Mouse (Mus musculus) midbrain, embryonic 13.5 days (tissue): ENCODE data around the gene Dnah17. TPM values are rescaled to one million over a fixed set of nuclear protein-coding genes. Genes with fewer than 3 reads are reported as not detected.

ENCODE experiments used
- ATAC-seq: fragments of 200-750 bp; cut with Nextera tagmentation; 2 replicates; pipeline ENCODE4 v1.8.0; 2017; ENCODE audit warnings: mild to moderate bottlenecking, moderate TSS enrichment, moderate library complexity
- H3K27ac ChIP-seq: fragments of 300-500 bp; sonication (generic); 2 replicates; pipeline ENCODE4 v1.5.1; 2015; ENCODE audit warnings: inconsistent platforms, mild to moderate bottlenecking, moderate library complexity
- H3K27me3 ChIP-seq: fragments of 300-500 bp; sonication (generic); 2 replicates; pipeline ENCODE4 v1.6.1; 2015; ENCODE audit warnings: mild to moderate bottlenecking, inconsistent platforms
- H3K36me3 ChIP-seq: fragments of 300-500 bp; sonication (generic); 2 replicates; pipeline ENCODE4 v1.6.1; 2015; ENCODE audit warnings: mild to moderate bottlenecking, inconsistent platforms
- H3K4me1 ChIP-seq: fragments of 300-500 bp; sonication (generic); replicated peaks from 2 replicates; pipeline ENCODE4 v1.6.1; 2015; ENCODE audit warnings: inconsistent platforms
- H3K4me2 ChIP-seq: fragments of 300-500 bp; sonication (generic); replicated peaks from 2 replicates; pipeline ENCODE4 v1.6.1; 2015; ENCODE audit warnings: moderate library complexity, mild to moderate bottlenecking, inconsistent platforms
- H3K4me3 ChIP-seq: fragments of 300-500 bp; sonication (generic); replicated peaks from 2 replicates; pipeline ENCODE4 v1.5.1; 2015; ENCODE audit warnings: mild to moderate bottlenecking, inconsistent platforms
- H3K9ac ChIP-seq: fragments of 300-500 bp; sonication (generic); replicated peaks from 2 replicates; pipeline ENCODE4 v1.6.1; 2015; ENCODE audit warnings: mild to moderate bottlenecking, inconsistent platforms
- H3K9me3 ChIP-seq: fragments of 300-500 bp; sonication (generic); 2 replicates; pipeline ENCODE4 v1.6.1; 2016; ENCODE audit warnings: mild to moderate bottlenecking, inconsistent platforms
- WGBS: fragments of 180-500 bp; shearing (Covaris S2); methylation state at CpG from one replicate; pipeline ENCODE4 v1.1.7; 2015; 5-methylcytosine and 5-hydroxymethylcytosine counted together
- polyA plus RNA-seq: library from polyadenylated mRNA; unstranded; fragments of >200 nt; fragmentation: Nextera tagmentation; extraction: Ambion mirVana; gene quantifications from 2 replicates; pipeline ENCODE4 v1.2.1, GENCODE M21; 2015

Gene Dnah17
- polyA plus RNA-seq, 1 experiment from 2014 or later, result 0.34 TPM

- no peak for ATAC-seq
- H3K27ac ChIP-seq, result no peak overlapping the region
- no peaks in the 10 kb centered on the region for H3K9me3 ChIP-seq
- no peak overlapping the region for H3K4me3 ChIP-seq
- peaks cover 12% of the 10 kb centered on the region for H3K4me1 ChIP-seq
- no peak overlapping the region for H3K9ac ChIP-seq
- no peaks in the 10 kb centered on the region for H3K36me3 ChIP-seq
- 89% methylated on average over 10 of the region's 10 CpGs for WGBS
- H3K4me2 ChIP-seq, result no peak overlapping the region
- H3K27me3 ChIP-seq, result no peaks in the 10 kb centered on the region
Measured at GRCm38 (mm10) chr11:118140771-118141565, 10.5 kb upstream of the Dnah17 start.

DNA sequence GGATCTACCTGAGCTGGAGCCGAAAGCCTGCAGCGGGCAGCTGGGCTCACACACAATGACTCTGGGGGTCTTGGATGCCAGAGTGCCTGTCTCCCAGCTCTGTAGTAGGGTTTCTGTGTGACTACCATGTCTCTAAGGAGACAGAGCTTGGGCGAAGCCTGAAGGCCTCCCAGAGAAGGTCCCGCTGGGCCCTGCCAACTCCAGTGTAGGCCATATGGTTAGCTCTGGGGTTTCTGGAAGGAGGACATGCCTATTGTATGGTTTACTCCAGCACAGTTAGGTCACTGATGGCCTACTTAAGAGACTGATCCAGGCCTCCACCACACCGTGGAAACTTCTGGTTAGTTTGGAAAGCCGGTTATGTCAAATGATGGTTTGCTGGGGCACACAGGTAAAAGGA is 7.9 kb upstream of the Dnah17 start:
- no peak overlapping the region for H3K9ac ChIP-seq
- H3K9me3 ChIP-seq, result no peaks in the 10 kb centered on the region
- peaks cover 20% of the 10 kb centered on the region for H3K4me1 ChIP-seq
- H3K4me3 ChIP-seq, result no peak overlapping the region
- WGBS, result 99% methylated on average over 6 of the region's 6 CpGs
- H3K4me2 ChIP-seq, result no peak overlapping the region
- ATAC-seq, result no peak
- H3K27me3 ChIP-seq, result no peaks in the 10 kb centered on the region
- H3K36me3 ChIP-seq, result no peaks in the 10 kb centered on the region
- H3K27ac ChIP-seq, result no peak overlapping the region

DNA sequence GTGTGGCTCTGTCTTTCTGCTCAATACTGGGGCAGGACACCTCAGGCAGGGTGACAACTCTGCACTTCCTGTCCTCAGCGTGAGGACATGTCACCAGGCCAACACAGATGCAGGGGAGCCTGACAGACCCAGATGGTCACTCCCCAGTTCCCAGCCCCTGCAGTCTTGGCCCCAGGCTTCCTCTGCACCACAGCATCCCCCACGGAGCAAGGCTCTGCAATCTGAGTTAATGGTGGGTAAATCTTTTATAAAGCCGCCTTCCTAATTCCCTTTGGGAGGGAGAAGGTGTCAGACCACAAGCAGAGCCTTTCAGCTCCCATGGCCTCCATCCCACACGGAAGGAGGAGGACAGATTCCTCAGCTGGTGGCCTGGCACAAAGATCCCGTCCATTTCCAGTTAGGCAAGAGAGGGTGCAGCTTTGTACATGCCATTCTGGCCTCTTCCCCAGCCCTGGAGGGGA is 5.8 kb upstream of the Dnah17 start:
- no peaks in the 10 kb centered on the region for H3K27me3 ChIP-seq
- no peaks in the 10 kb centered on the region for H3K9me3 ChIP-seq
- no peaks in the 10 kb centered on the region for H3K36me3 ChIP-seq
- H3K4me2 ChIP-seq, result no peak overlapping the region
- no peak for ATAC-seq
- H3K27ac ChIP-seq, result no peak overlapping the region
- no peak overlapping the region for H3K9ac ChIP-seq
- H3K4me1 ChIP-seq, result peaks cover 11% of the 10 kb centered on the region
- no peak overlapping the region for H3K4me3 ChIP-seq
- 45% methylated on average over 5 of the region's 5 CpGs for WGBS

DNA sequence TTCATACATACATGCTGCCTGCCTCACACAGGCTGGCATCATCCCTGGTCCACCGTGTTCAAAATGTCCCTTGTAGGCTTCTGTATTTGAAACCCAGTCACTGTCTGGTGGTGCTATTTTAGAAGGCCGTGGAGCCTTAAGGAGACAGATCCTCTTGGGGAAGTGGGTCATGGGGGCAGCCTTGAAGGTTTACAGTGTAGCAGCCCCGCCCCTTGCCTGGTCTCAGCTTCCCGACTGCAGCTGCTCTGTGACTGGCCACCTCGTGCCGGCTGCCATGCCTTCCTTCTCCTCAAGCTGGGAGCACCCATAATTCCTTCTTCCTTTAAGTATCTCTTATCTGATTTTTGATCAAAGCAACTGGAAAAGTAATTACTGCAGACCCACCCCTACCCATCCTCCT is 4.8 kb upstream of the Dnah17 start:
- H3K9me3 ChIP-seq, result no peaks in the 10 kb centered on the region
- no peaks in the 10 kb centered on the region for H3K36me3 ChIP-seq
- ATAC-seq, result no peak
- no peak overlapping the region for H3K27ac ChIP-seq
- H3K4me1 ChIP-seq, result peaks cover 11% of the 10 kb centered on the region
- no peak overlapping the region for H3K4me2 ChIP-seq
- no peaks in the 10 kb centered on the region for H3K27me3 ChIP-seq
- no peak overlapping the region for H3K4me3 ChIP-seq
- WGBS, result 80% methylated on average over 6 of the region's 6 CpGs
- H3K9ac ChIP-seq, result no peak overlapping the region

GRCm38 (mm10) chr11:118133752-118134169 is 3.3 kb upstream of the Dnah17 start:
- peaks cover 11% of the 10 kb centered on the region for H3K4me1 ChIP-seq
- no peak overlapping the region for H3K4me2 ChIP-seq
- H3K9me3 ChIP-seq, result no peaks in the 10 kb centered on the region
- peak overlapping the region; percentile 63 for H3K27ac ChIP-seq
- H3K27me3 ChIP-seq, result no peaks in the 10 kb centered on the region
- H3K4me3 ChIP-seq, result no peak overlapping the region
- ATAC-seq, result peak; percentile 76
- WGBS, result 22% methylated on average over 4 of the region's 4 CpGs
- H3K36me3 ChIP-seq, result no peaks in the 10 kb centered on the region
- H3K9ac ChIP-seq, result no peak overlapping the region

DNA sequence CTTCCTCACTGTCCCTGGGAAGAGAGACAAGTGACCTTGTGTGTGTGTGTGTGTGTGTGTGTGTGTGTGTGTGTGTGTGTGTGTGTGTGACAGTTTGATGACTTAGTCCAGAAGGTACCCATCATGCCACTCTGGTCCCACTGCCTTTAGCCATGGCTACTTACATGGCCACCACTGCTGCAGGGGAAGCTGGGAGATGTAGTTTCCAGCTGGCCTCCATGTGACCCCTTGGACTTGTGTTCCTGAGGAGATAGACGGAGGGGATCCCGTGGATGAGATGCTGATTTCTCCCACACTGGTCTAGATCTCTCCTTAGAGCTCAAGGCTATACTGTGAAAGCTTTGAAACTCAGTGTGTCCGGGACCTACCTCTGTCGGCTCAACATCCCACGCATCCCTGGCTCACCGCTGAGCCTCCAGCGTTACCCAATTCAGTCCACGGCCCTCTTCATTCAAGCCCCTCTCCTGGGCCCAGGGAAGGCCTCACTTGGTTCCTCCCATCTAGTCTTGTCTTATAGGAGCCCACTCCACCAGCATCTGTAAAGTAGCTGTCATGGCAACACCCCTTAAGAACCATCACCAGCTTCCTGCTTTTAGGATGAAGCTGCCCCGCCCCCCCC is 2.8 kb upstream of the Dnah17 start:
- peaks cover 11% of the 10 kb centered on the region for H3K4me1 ChIP-seq
- H3K27ac ChIP-seq, result peak overlapping the region; percentile 63
- no peak overlapping the region for H3K4me2 ChIP-seq
- H3K36me3 ChIP-seq, result no peaks in the 10 kb centered on the region
- no peaks in the 10 kb centered on the region for H3K9me3 ChIP-seq
- peak; percentile 57 for ATAC-seq
- H3K9ac ChIP-seq, result no peak overlapping the region
- no peak overlapping the region for H3K4me3 ChIP-seq
- H3K27me3 ChIP-seq, result no peaks in the 10 kb centered on the region
- WGBS, result 51% methylated on average over 9 of the region's 9 CpGs

DNA sequence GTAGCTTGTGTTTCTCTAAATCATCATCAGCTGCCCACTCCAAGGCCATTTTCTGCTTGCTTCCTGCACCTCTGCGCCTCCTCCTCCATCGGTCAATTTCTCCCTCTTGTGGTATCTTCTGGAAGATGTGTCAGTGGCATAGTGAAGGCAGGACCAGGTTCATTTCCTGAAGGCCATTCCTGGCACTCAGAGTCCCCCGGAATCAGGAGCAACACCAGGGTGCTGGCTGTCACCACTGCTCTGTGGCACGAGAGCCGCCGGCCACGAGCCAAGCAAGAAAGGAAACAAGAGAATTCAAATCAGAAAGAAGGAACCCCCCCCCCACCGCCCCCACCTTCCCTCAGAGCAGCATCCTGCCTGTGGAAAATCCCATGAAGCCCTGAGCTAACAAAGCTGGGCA is 1.7 kb upstream of the Dnah17 start:
- peaks cover 11% of the 10 kb centered on the region for H3K4me1 ChIP-seq
- ATAC-seq, result no peak
- H3K27me3 ChIP-seq, result no peaks in the 10 kb centered on the region
- no peaks in the 10 kb centered on the region for H3K36me3 ChIP-seq
- no peak overlapping the region for H3K4me2 ChIP-seq
- WGBS, result 84% methylated on average over 8 of the region's 8 CpGs
- no peak overlapping the region for H3K27ac ChIP-seq
- no peak overlapping the region for H3K4me3 ChIP-seq
- no peak overlapping the region for H3K9ac ChIP-seq
- H3K9me3 ChIP-seq, result no peaks in the 10 kb centered on the region

GRCm38 (mm10) chr11:118129812-118130211 is 622 bp downstream of the Dnah17 start:
- WGBS, result 91% methylated on average over 2 of the region's 2 CpGs
- Histone ChIP-seq H3K4me1 (peaks cover 11% of the 10 kb centered on the region), H3K27me3 (no peaks in the 10 kb centered on the region), H3K4me3 (no peak overlapping the region), H3K27ac (no peak overlapping the region), H3K9ac (no peak overlapping the region), H3K9me3 (no peaks in the 10 kb centered on the region), H3K4me2 (no peak overlapping the region), H3K36me3 (no peaks in the 10 kb centered on the region)
- ATAC-seq, result no peak

GRCm38 (mm10) chr11:118121592-118121991 is 8.8 kb downstream of the Dnah17 start:
- Histone ChIP-seq H3K27me3 (no peaks in the 10 kb centered on the region), H3K4me3 (no peak overlapping the region), H3K4me2 (no peak overlapping the region), H3K9ac (no peak overlapping the region), H3K4me1 (no peaks in the 10 kb centered on the region), H3K9me3 (no peaks in the 10 kb centered on the region), H3K27ac (no peak overlapping the region), H3K36me3 (no peaks in the 10 kb centered on the region)
- ATAC-seq, result no peak
- 90% methylated on average over 11 of the region's 11 CpGs for WGBS

DNA sequence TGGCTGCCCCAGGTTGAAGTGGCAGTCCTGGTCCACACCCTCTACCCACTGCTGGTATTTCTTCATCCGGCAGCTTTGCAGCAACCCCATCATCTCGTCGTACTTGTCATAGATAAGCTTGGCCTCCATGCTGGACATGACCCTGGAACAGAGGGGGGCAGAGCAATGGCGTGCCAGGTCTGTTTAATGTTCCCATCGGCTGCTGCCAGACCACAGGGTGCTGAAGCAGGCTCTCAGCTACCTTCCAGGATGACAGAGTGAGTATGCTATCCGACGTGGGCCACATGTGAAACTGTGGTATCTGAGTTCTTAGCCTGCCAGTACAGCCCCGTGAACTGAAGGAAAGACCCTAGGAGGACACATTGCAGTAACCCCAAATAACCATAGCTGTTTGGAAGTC is 11.7 kb downstream of the Dnah17 start:
- no peak for ATAC-seq
- Histone ChIP-seq H3K4me3 (no peak overlapping the region), H3K27ac (no peak overlapping the region), H3K36me3 (no peaks in the 10 kb centered on the region), H3K27me3 (no peaks in the 10 kb centered on the region), H3K4me1 (no peaks in the 10 kb centered on the region), H3K4me2 (no peak overlapping the region), H3K9me3 (no peaks in the 10 kb centered on the region), H3K9ac (no peak overlapping the region)
- WGBS, result 90% methylated on average over 8 of the region's 8 CpGs

DNA sequence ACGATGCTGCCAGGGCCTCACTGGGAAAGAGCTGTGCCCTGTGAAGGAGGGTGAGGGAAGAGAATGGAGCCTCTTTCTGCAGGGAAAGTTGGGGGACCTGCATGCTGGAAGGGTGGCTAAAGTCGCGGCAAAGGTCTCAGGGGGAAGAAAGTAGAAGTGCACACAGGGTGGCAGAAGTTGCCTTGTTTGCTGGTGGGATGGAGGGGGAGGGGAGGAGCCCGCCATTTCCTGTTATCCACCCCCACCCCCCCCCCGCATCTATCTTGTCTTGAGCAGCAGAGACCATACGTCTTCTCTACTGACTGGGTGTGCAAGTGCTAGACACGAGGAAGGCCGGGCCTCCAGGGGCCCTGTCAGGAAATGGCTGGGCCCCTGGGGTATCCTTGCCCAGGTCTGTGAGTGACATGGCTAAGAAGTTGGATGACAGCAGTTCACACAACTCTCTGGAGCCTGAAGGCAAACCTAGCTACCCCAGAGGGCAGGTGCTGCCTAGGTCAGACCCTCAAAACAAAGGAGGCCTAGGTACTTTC is 15.8 kb downstream of the Dnah17 start:
- 84% methylated on average over 8 of the region's 8 CpGs for WGBS
- Histone ChIP-seq H3K4me1 (no peaks in the 10 kb centered on the region), H3K27ac (no peak overlapping the region), H3K36me3 (no peaks in the 10 kb centered on the region), H3K9me3 (no peaks in the 10 kb centered on the region), H3K4me3 (no peak overlapping the region), H3K4me2 (no peak overlapping the region), H3K9ac (no peak overlapping the region), H3K27me3 (no peaks in the 10 kb centered on the region)
- ATAC-seq, result no peak

DNA sequence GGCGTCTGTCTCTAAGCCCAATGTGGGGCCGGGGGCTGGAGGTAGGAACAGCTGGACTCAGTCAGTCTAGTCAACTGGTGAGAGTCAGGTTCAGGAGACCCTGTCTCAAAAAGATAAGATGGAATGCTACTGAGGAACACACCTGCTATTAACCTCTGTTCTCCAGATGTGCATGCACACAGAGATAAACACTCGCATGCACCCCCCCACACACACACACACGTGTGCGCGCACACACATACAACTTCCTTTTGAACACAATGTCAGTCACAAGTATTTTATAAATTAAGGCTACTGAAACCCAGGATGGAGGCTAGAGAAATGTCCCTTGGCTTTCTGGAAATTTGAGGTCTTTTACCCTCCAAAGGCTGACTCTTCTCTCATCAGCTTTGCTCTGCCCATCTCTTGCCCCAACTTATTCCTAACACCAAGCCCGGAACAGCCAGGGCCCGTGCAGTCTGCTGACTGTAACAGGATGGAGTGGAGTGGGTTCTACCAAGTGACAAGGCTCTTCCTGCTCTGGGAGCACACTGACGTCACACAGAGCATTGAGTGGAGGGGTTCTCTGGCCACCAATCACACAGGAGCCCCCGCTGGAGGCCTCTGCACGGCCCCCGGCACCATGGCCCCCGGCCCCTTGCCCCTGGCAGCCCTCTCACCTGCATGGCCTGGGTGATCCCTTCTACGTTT is 16.8 kb downstream of the Dnah17 start:
- H3K27ac ChIP-seq, result no peak overlapping the region
- H3K4me2 ChIP-seq, result no peak overlapping the region
- no peaks in the 10 kb centered on the region for H3K9me3 ChIP-seq
- H3K27me3 ChIP-seq, result no peaks in the 10 kb centered on the region
- no peak overlapping the region for H3K9ac ChIP-seq
- 87% methylated on average over 14 of the region's 14 CpGs for WGBS
- no peak overlapping the region for H3K4me3 ChIP-seq
- H3K4me1 ChIP-seq, result no peaks in the 10 kb centered on the region
- no peak for ATAC-seq
- no peaks in the 10 kb centered on the region for H3K36me3 ChIP-seq
